Mouse (Mus musculus) heart, postnatal 4 days (tissue): ENCODE measurements around the gene Ppp6r1. TPM values are rescaled to one million over a fixed set of nuclear protein-coding genes. Genes with fewer than 3 reads are reported as not detected.

Experiments
- DNase-seq: peaks from one replicate; pipeline ENCODE4 v3.0.0; 2021
- total RNA-seq, 2 experiments: library from RNA; stranded (reverse); gene quantifications; 2 replicates each; pipeline ENCODE4 v1.2.3; 2021

Gene Ppp6r1
- total RNA-seq: 10 to 100 TPM; 79.1 to 81.3 TPM

DNA sequence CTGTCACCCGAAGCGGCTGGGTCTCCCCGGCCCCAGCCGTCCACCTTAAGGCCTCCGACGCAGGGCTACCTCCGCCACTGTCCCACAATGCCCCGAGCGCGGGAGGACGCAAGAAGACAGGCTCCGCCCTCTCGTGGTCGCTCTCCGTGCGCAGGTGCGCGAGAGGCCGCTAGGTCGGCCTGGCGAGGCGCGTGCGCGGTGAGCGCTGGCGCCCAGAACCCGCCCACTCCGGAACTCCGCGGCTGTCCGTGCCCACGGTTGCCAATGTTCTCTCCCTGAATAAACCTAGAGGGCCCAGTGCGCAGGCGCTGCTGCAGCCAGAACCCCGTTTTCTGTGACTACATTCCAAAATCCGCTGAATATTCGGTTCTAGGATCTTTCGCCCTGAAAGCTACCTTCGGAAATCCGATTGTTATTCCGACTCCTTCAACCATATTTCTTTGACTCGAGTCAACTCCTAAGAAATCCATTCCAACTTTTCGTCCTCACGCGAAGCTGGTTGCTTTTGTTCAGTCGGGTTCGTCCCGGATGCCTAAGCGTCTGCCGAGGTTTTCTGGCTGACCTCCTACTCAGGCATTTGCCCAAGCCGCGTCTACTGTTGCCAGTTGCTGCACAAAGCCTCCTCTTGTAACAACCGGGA, at the start of gene Ppp6r1:
Ppp6r1 (minus strand) TSS at position 108 of the 640 bp plus-strand sequence.
- peak; percentile 97 for DNase-seq

DNA sequence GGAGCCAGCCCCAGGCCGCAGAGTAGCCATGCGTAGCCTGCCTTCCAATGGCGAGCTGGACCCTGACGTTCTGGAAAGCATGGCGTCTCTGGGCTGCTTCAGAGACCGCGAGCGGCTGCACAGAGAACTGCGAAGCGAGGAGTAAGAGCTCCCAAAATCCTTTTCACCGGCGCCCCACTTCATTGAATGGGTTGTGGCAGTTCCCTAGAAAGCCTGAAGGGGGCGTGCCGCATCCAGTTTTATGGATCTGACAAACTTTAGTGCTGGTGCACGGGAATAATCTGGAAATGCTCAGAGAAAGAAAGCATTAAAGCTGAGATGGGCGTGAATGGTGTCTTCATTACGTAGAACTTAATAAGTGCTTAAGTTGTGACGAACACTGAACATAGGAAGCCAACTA, 46.3 kb upstream of the Ppp6r1 start:
- DNase-seq: peak; percentile 50

DNA sequence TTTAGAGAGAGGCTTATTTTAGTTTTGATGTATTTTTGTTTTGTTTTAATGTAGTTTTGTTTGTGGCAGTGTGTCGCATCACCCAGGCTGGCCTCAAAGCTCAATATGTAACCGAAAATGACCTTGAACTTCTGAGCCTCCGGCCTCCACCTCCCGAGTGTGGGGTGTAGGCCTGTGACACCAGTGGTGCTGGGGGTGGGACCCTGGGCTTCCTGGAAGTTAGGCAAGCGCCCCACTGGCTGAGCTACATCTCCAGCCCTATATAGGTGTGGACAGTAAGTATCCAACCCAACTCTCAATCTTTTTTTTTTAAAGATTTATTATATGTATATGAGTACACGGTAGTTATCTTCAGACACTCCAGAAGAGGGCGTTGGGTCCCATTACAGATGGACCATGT, 44.4 kb upstream of the Ppp6r1 start:
- no peak for DNase-seq

DNA sequence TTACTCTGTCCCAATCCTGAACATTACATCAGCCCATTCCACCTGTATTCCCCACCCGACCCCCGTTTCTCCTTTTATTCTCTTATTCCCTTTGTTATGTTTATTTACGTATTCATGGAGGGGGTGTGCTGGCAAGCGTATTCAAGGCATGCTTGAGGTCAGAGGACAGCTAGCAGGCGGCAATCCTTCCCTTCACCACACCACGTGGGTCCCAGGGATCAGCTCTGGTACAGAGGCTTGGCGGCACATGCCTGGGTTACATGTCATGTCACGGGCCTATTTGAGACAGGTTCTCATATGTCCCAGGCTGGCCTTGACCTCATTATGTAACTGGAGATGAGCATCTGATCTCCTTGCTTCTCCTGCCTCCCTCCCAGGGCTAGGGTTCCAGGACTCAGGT, 43.5 kb upstream of the Ppp6r1 start:
- no peak for DNase-seq

DNA sequence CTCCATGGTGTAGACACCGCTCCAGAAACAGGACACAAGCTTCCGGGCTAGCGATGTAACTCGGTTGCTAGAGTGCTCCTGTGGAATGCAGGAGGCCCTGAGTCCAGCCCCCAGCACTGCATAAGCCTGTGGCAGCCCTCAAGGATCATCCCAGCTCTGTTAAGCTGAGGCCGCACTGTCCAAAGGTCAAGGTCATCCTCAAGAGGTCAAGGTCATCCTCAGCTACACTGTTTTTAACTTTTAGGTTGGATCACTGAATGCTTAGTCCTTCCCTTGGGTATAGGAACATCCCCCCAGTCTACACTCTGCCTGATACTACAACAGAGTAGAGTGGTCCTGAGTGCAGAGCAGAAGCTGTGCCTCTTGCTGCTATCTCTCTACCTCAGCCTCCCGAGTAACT, 34.2 kb upstream of the Ppp6r1 start:
- DNase-seq: no peak

DNA sequence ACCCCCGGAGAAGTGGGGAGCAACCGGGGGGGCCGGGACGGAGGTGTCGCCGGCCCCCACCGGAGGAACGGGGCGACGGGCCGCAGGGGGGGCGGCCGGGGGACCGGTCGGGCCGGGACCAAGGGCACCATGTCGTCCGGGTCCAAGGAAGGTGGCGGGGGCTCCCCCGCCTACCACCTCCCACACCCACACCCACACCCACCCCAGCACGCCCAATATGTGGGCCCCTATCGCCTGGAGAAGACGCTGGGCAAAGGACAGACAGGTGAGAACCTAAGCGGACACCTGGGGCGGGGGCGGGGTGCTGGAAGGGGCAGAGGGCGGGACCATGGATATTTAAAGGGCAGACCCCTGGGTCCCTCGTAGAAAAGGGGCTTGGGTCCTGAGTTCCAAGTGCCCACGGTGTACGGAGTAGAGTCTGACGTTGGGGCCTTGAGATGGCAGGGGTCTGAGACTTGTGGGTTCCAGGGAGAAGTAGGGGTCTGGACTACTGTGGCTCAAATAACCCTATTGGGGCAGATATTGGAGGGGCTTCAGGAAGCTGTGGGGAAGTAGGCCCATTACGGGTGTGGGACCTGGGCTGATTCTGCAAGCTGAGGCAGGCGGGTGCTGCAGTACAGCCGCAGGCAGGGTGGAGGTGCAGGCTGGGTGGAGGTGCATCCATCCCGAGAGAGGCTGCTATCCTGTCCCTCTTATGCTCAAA, 32.3 kb upstream of the Ppp6r1 start:
- no peak for DNase-seq

DNA sequence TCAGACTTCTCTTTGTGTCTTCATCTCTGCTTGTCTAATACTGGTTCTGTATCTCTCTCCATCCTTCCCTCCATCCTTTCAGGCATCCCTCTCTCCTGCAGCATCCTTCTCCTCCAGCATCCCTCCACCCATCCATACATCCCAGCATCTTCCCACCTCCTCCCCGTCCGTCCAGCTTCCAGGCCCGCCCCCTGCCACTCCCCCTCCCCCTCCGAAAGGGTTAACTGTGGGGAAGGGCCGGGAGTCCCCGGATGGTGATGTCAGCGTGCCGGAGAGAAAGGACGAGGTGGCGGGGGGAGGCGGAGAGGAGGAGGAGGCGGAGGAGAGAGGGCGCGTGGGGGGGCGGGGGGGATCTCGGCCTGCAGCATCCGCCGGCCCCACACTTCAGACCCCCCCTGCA, 31.6 kb upstream of the Ppp6r1 start, which contains the start of gene Brsk1:
Brsk1 (plus strand) TSS at position 218 of the 400 bp plus-strand sequence.
- peak; percentile 78 for DNase-seq

DNA sequence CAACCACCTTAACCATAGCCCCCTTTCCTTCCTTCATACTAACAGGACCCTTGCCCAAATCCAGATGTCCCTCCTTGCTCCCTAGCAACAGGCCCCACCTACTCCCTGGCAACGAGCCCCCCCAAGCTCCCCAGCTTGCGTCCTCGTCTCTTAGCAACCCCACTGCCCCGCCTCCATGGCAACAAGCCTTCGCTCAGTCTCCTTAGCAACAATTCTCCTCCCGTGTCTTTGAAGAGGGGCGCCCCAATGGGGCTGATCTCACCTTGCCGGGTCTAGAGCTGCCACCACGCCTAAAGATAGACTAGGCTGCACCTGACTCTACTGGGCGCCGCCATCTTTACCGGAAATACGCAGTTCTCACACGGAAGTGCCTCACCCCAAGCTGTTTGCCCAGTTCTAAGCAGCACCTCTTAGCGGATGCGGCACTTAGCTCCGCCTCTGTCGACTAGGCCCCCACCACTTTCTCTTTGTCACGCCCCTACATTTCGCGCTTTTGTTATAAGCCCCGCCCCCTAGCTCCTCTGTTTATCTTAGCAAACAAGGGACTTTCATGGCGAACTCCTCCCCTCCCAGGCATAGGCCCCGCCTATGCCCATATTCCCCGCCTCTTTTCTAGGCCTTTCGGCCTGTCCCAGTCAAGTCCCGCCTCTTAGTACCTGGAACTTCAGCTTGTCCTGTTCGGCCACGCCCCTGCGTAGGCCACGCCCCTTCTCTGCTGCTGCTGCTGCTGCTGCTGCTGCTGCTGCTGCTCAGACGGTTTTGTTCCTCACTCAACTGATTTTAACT, 26.0 kb upstream of the Ppp6r1 start, which contains the start of gene Hspbp1:
Hspbp1 (minus strand) TSS at position 437 of the 786 bp plus-strand sequence.
- DNase-seq: peak; percentile 94

DNA sequence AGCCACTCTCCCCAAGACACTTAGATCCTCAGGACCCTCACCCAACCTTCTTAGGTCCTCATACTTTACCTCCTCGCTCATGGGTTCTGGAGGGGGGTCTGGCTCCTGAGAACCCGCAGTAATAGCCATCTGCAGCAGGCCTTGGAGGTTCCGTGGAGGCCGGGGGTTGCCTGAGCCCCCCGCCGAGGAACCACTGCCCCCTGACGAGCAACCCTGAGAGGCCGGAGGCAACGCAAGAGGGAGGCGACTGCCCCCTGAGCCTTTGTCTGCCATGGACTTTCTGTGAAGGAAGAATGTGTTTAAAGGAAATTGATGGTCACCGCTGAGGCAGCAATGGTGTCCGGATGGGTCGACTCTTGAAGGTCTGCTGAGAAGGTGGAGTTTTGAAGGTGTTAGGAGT, 25.4 kb upstream of the Ppp6r1 start:
- no peak for DNase-seq

DNA sequence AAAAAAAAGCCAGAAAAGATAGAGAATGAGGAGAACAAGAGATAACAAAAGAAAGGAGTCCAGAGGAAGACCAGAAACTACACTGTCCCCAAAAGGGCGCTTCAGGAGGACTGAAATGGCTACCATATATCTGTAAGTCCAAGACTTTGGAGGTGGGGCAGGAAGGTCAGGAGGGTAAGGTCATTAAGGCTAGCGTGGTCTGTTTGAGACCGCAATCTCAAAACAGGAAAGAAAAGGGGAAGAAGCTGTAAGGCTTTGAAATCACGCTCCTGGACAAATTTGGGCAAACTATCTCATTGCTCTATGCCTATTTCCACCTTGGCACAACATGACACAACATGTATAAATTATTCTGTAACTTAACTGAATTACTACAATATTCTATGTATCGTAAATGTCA, 24.5 kb upstream of the Ppp6r1 start:
- DNase-seq: no peak

DNA sequence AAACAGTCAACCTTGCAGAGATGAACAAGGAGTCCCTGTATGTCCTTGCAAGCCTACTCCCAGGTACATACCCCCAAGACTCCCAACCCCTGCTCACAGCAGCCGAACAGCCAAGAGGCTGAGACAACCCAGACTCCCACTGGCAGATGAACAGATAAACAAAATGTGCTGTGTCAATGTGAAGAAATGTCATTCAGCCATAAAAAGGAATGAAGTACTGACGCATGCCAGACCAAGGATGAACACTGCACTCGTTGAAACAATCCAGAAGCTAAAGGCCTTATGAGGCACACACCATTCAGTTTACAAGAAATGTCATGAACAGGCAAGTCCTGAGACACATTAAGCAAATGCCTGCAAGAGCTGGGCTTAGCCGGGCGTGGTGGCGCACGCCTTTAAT, 16.4 kb upstream of the Ppp6r1 start:
- no peak for DNase-seq

DNA sequence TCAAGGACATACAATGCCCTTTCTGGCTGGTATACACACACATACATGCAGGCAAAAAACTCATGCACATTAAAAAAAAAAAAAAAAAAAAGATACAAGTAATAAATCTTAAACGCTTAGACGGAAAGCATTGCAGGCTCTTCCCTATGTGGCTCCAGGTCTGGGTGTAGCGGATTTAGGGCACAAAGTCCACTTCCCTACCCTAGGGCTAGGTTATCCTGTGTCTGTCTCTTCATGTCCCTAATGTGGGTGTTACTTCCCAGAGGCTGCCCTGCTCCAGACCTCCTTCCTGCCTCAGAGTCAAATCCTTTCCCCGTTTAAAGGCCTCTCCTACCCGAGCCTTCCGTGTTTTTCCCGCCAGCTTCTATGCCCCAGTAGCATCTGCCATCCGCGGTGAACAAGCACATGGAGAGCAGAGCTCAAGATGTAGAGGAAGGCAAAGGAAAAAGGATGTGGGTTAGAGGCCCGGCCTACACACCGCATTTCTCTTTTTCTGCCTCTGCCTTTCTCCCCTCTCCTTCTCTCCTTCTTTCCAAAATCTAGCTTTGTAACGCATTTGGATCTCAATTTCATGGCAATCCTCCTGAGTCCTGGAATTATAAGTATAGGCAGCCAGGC, 15.4 kb upstream of the Ppp6r1 start:
- no peak for DNase-seq

DNA sequence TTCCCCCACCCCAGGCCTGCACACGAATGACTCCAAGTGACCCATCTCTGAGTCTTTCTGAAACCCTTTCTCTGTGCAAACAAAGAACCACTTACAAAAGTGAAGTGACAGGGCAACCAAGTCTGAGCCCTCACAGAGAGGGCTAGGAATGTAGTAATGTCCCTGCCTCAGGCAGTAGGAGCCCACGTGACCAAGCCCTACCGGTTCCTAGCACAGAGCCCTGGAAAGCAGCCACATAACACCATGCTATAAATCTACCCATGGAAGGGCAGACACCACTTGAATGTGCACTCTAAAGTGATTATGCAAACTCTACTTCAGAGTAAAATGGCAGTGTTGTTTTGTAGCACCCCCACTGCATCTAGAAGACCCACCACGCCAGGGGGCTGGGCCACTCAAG, 13.1 kb upstream of the Ppp6r1 start:
- peak; percentile 29 for DNase-seq

DNA sequence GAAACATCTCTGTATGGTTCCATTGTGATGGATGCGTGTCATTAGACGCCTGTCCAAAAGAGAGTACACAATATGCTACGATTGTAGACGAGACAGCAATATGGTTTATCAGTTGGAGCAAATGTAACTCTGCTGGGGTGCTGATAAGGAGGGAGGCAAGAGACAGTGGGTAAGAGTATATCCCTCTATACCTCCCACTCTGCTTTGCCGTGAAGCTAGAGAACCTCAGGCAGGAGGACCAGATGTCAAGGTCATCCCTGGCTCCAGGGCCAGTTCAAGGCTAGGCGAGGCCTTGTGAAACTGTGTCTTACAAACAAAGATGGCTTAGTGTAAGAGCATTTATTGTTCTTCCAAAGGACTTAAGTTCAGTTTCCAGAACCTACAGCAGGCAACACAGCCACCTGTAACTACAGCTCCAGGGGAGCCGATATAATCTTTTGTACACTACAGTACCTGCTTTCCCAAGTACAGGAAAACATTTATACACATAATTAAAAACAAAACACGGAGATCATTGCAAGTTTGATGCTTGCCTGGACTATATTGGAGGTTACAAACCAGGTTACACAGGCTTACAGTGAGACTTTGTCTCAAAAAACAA, 11.9 kb upstream of the Ppp6r1 start:
- DNase-seq: no peak

DNA sequence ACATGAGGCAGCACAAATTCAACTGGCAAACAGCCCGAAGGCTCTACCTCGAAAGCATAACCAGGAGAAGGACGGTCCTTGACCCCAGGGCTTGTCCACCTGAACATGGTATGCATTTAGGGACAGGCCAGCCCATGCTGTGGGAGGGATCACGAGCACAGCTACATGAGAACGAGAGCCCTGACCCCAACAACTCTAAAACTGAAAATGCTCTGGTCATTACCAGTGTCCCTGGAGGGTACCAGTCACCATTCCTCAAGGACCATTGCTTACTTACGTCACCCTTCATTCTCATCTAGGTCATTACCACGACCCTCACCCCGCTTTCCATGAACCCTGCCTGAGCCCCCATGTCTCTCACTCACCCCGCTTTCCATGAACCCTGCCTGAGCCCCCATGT, 10.3 kb upstream of the Ppp6r1 start:
- no peak for DNase-seq

DNA sequence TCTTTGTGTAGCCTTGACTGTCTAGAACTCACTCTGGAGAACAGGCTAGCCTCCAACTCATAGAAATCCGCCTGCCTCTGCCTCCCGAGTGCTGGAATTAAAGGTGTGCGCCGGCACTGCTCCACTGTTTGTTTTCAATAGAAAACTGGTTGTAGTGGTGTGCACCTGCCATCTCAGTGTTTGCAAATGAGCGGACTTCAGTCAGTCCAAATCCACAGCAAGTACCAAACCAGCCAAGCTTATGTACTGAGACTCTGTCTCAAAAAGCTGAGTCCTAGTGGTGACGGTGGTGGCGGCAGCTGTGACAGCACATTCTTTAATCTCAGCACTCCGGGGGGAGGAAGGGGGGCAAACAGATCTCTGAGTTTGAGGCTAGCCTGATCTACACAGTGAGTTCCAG, 9.7 kb upstream of the Ppp6r1 start:
- no peak for DNase-seq

DNA sequence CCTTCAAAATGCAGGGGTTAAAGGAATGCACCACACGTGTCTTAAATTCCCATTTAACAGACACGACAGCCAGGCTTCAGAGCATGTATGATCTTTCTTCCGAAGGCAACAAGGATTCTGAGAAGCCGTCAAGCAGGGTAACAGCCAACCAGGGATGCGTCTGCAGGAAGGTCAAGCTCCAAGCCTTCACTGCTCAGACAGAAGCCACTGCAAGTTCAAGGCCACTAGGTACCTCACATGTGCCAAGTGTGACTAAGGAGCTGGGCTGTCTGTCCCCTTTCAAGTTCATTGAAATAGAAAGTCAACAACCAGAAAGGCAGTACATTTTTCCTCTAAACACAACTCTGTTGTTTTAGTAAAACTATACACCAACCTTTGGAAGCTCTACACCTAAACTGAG, 8.1 kb upstream of the Ppp6r1 start:
- DNase-seq: no peak

DNA sequence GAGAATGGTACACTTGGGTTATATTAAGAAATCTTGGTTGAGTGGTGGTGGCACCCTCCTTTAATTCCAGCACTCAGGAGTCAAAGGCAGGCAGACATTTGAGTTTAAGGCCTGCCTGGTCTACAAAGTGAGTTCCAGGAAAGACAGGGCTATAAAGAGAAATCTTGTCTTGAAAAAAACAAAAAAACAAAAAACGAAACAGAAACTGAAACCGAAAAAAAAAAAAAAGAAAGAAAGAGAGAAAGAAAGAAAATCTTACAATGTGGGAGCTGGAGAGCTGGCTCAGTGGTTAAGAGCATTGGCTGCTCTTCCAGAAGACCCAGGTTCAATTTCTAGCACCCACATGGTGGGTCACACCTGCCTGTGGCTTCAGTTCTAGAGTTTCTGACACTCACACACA, 4.9 kb upstream of the Ppp6r1 start:
- no peak for DNase-seq

DNA sequence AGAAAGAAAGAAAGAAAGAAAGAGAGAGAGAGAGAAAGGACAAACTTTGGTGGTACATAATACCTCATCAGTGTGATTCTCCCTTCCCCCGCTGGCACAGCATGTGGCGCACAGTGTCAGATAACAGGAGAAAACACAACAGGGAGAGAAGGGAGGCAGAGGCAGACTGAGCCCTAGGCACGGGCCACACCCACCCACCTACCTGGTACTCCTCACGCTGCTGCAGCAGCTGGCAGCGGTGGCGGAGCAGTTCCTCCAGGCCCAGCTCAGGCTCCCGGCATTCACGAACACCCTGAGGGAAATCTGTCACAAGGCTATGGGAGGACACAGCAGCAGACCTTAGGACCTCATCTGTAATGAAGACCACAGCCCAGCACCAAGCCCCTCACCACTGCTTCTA, 4.4 kb upstream of the Ppp6r1 start:
- no peak for DNase-seq

DNA sequence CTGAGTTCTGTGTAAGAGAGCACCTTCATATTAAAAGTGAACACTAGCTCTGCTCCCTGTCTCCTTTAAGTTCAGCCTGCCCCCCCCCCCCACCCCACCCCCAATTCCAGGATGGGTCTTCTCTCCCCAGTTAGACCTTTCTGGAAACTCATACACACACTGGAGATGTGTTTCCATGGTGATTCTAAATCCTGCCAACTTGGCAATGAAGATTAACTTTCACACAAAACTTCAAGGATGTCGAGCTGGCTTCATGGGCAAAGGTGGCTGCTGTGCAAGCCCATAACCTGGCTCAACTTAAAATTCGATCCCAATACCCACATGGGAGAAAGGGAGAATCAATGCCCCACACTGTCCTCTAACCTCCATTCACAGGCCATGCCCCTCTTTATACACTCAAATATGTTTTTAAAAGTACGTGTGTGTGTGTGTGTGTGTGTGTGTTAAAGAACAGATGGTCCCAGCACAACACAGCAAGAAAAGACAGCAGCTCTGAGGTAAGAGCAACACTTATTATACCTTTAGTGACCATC, 1.2 kb upstream of the Ppp6r1 start:
- DNase-seq: no peak

DNA sequence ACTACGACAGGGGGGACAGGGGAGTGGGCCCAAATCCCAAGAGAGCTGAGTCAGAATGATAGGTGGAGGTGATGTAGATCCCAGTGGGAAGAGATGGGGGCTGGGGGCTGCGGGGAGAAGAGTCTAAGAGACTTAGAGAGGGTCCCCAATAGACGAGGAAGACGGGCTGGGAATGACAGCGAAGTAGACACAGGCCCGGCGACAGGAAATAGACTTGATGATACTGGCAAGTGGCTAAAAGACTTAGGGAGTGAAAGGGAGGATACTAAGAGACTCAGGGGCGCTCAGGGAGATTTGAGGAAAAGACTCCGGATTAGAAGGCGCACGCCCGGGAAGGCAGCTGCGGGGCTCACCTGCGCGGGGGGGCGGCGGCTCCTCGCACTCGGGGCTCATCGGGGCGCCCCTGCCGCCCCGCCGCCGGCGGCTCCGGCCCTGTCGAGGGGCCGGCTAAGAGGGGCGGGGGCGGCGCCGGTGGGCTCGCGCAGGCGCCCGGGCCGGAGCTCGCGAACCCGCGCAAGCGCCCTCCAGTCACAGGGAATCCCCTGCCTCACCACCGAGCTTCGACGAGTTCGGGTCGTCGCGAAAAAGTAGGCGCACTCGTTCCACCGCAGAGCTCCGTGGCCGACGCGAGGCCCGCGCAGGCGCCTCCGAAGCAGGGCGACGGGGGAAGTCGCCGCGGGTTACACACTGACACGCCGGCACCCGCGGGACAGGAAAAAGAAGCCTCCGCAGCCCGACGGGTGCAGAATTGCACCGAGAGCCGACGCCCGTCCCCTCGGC, 501 bp downstream of the Ppp6r1 start:
- DNase-seq: peak; percentile 55
